Mouse (Mus musculus) cortical plate, adult 2 months (tissue): ENCODE results near the gene Taok1. TPM values are rescaled to one million over a fixed set of nuclear protein-coding genes. Genes with fewer than 3 reads are reported as not detected.
"Not testable (repeated sequence)": the region's sequence is repeated elsewhere in the genome, so short reads cannot be mapped to it uniquely, and the experiment has no call there.

ENCODE experiments used
- H3K27ac ChIP-seq: fragments of 200-500 bp; 2 replicates; pipeline ENCODE4 v1.5.1; 2012; ENCODE audit warnings: low read length, control low read depth, inconsistent platforms; ENCODE audit not compliant: insufficient read depth
- H3K4me1 ChIP-seq: fragments of 200-500 bp; 2 replicates; pipeline ENCODE4 v1.6.1; 2011; ENCODE audit warnings: low read length; ENCODE audit not compliant: control insufficient read depth, insufficient read depth
- H3K4me3 ChIP-seq: fragments of 200-500 bp; 2 replicates; pipeline ENCODE4 v1.5.1; 2011; ENCODE audit warnings: mild to moderate bottlenecking, low read length, control low read depth; ENCODE audit not compliant: insufficient read depth
- CTCF ChIP-seq: fragments of 200-500 bp; IDR thresholded peaks from 2 replicates; pipeline ENCODE4 v1.5.1; 2011; ENCODE audit warnings: mild to moderate bottlenecking, control low read depth, low read length; ENCODE audit not compliant: insufficient read depth; ENCODE audit errors: extremely low read depth
- POLR2A ChIP-seq: fragments of 200-500 bp; IDR thresholded peaks from 2 replicates; pipeline ENCODE4 v1.6.1; 2011; ENCODE audit warnings: mild to moderate bottlenecking, low read length, control low read depth; ENCODE audit not compliant: insufficient read depth; ENCODE audit errors: extremely low read depth
- polyA plus RNA-seq: library from polyadenylated mRNA; depleted of rRNA; stranded (reverse); fragments of >200 nt; gene quantifications from 2 replicates; pipeline ENCODE4 v1.2.3, GENCODE M21; 2012

Taok1 gene
- polyA plus RNA-seq, 1 experiment, result 29.9 TPM

DNA sequence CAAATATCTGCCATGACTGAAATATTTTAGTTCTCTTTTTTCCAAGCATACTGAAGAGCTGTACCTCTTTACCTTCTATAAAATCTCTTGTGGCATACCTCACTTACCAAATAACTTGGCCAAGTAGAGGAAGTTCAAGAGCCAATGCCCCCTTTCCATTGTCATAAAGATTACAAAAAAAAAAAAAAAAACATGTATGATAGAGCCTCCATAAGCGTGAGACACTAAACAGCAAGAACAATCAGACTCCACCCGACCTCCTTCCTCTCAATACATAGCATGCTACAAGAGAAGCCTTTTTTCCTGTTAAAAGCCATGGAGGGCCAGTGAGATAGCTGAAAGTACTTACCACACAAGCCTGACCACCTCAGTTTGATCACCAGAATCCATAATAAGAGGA, 16.2 kb downstream of the Taok1 start:
- TF ChIP-seq POLR2A, result no peak
- no peak for TF ChIP-seq CTCF
- H3K4me3 ChIP-seq, result no peak overlapping the region
- no peak overlapping the region for H3K27ac ChIP-seq
- H3K4me1 ChIP-seq, result peaks cover 1% of the 10 kb centered on the region; the same call in 1 of the 2 replicates

GRCm38 (mm10) chr11:77590801-77591200, 16.8 kb downstream of the Taok1 start:
- TF ChIP-seq CTCF (no peak), POLR2A (no peak)
- H3K27ac ChIP-seq, result no peak overlapping the region
- no peak overlapping the region for H3K4me3 ChIP-seq
- H3K4me1 ChIP-seq, result peaks cover 1% of the 10 kb centered on the region; the same call in 1 of the 2 replicates

- Histone ChIP-seq H3K4me3 (no peak overlapping the region), H3K27ac (no peak overlapping the region), H3K4me1 (no peaks in the 10 kb centered on the region; the same call in 1 of the 2 replicates)
- TF ChIP-seq CTCF (no peak), POLR2A (no peak)
Observed at GRCm38 (mm10) chr11:77585201-77585600, 22.4 kb downstream of the Taok1 start.

GRCm38 (mm10) chr11:77545261-77545660, 62.4 kb downstream of the Taok1 start:
- Histone ChIP-seq H3K4me1 (no peaks in the 10 kb centered on the region), H3K4me3 (no peak overlapping the region), H3K27ac (no peak overlapping the region)
- TF ChIP-seq POLR2A (no peak), CTCF (no peak)

- Histone ChIP-seq H3K27ac (no peak overlapping the region), H3K4me1 (no peaks in the 10 kb centered on the region), H3K4me3 (no peak overlapping the region)
- TF ChIP-seq POLR2A (no peak), CTCF (no peak)
Observed at GRCm38 (mm10) chr11:77532202-77532846, 75.3 kb downstream of the Taok1 start.

DNA sequence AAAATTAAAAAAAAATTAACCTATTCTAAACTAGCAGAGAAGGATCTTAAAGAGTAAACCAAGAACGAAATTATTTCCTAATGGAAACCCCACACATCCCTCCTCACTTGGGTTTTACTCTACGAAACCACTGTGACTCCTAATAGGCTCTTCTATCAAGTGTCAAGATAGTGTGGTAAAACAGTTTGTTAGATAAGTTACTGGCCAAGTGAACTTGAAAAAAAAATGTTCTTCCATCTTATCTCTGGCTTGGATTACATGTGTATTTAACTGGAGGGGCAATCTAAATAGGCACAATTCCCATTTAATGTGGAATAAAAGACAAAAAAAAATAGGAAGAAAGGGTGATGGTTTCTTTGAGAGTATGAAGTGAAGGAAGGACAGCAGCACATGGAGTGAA, 76.8 kb downstream of the Taok1 start:
- no peak overlapping the region for H3K27ac ChIP-seq
- no peak for TF ChIP-seq CTCF
- no peak for TF ChIP-seq POLR2A
- H3K4me1 ChIP-seq, result no peaks in the 10 kb centered on the region
- no peak overlapping the region for H3K4me3 ChIP-seq

DNA sequence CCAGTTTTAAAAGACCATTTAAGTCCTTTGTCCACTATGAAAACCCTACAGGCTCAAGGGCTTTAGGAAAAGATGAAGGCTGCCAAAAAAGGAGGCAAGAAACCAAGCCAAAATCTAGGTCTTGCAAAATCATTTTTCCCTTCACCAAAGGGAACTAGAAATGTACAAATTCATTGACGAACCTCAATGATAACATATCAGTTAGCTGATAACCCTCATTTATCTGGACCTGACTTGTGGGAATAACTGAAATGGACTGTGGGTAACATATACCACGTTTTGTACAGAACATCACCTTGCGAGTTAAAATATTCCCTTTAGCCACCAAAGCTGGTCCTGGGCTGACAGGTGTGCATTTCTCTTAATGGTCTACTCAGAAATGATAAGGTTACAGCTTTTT, 78.0 kb downstream of the Taok1 start:
- H3K4me1 ChIP-seq, result no peaks in the 10 kb centered on the region
- H3K4me3 ChIP-seq, result no peak overlapping the region
- TF ChIP-seq POLR2A, result no peak
- no peak for TF ChIP-seq CTCF
- no peak overlapping the region for H3K27ac ChIP-seq

GRCm38 (mm10) chr11:77528420-77528819, 79.2 kb downstream of the Taok1 start:
- H3K4me3 ChIP-seq, H3K4me1 ChIP-seq, H3K27ac ChIP-seq: not testable (repeated sequence)

- no peak overlapping the region for H3K27ac ChIP-seq
- no peak for TF ChIP-seq POLR2A
- TF ChIP-seq CTCF, result no peak
- no peak overlapping the region for H3K4me3 ChIP-seq
Observed at GRCm38 (mm10) chr11:77525804-77526486, 81.7 kb downstream of the Taok1 start.

DNA sequence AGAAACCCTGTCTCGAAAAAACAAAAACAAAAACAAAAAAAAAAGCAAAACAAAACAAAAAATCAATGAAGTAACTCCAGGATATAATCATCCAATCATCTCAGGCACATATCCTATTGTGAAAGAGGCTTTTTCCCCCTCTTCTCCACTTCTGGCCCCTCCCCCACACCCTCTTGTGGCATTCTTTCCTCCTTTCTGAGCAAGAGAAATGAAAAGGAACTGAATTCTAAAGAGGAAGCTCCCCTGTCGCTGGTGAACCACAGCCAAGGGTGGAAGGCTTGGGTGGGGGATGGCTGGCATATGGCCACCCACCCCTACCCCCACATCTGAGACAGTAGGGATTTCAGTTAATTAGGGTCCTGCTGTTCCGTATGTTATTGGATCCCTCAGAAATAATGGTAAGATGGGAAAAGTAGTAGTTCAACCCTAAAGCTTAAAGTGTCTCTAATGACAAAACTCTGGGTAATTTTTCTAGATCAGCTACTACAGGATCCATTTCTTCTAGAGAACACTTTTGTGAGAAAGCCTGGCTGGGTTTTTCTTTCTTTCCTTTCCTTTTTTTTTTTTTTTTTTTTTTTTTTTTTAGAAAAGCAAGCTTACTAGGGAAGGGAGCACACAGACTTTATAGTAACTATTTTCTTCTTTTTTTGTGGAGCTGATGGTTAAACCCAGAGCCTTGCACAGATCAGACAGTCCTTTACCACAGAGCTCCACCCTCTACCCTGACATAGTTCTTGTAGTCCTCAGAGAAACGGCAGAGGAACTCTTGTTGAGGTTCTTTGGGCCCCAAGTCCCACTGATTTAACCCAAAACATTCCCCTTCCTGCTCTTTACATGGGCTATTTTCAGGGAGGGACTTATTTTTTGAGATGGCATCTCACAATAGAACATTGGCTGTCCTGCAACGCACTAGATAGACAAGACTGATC, 86.8 kb downstream of the Taok1 start:
- no peak overlapping the region for H3K4me3 ChIP-seq
- TF ChIP-seq CTCF, result no peak
- no peak for TF ChIP-seq POLR2A
- H3K4me1 ChIP-seq, result no peaks in the 10 kb centered on the region
- H3K27ac ChIP-seq, result no peak overlapping the region

More at GRCm38 (mm10) chr11:77525804-77526486, 81.7 kb downstream of the Taok1 start:
- H3K4me1 ChIP-seq, result no peaks in the 10 kb centered on the region
